Mouse (Mus musculus) MEL (cell line): ENCODE data around the gene Haus6.
"Not testable (repeated sequence)": the region's sequence is repeated elsewhere in the genome, so short reads cannot be mapped to it uniquely, and the experiment has no call there.

Experiments used
- BHLHE40 ChIP-seq: IDR thresholded peaks from 2 replicates; pipeline ENCODE4 v1.6.1; 2012; ENCODE audit warnings: low read depth, mild to moderate bottlenecking, inconsistent platforms, low read length, improper control_type of control experiment, borderline replicate concordance
- CTCF ChIP-seq, 3 experiments: IDR thresholded peaks in 2 of 3; conservative IDR thresholded peaks in 1 of 3; 2 replicates each; pipeline ENCODE4 v1.5.1; 2011 to 2012; ENCODE audit warnings: low read length in 3 of 3, low read depth in 2 of 3, mild to moderate bottlenecking in 2 of 3, improper control_type of control experiment in 1 of 3, inconsistent platforms in 1 of 3, mixed read lengths in 1 of 3, moderate library complexity in 1 of 3; ENCODE audit not compliant: control insufficient read depth in 1 of 3, insufficient read depth in 1 of 3, poor library complexity in 1 of 3, severe bottlenecking in 1 of 3
- MAFK ChIP-seq: IDR thresholded peaks from 2 replicates; pipeline ENCODE4 v1.6.1; 2011; ENCODE audit warnings: low read depth, mild to moderate bottlenecking, low read length, improper control_type of control experiment, borderline replicate concordance
- MAZ ChIP-seq: IDR thresholded peaks from 2 replicates; pipeline ENCODE4 v1.6.1; 2012; ENCODE audit warnings: low read depth, mild to moderate bottlenecking, inconsistent platforms, low read length, improper control_type of control experiment
- NELFE ChIP-seq: IDR thresholded peaks from 2 replicates; pipeline ENCODE4 v1.6.1; 2011; ENCODE audit warnings: low read depth, low read length, improper control_type of control experiment
- POLR2A ChIP-seq, 2 experiments: IDR thresholded peaks; 2 replicates each; pipeline ENCODE4 v1.6.1; 2011 to 2012; ENCODE audit warnings: low read length in 2 of 2, mild to moderate bottlenecking in 2 of 2, control low read depth in 1 of 2, improper control_type of control experiment in 1 of 2, low read depth in 1 of 2, moderate library complexity in 1 of 2; ENCODE audit not compliant: control insufficient read depth in 1 of 2, insufficient read depth in 1 of 2, poor library complexity in 1 of 2
- POLR2AphosphoS2 ChIP-seq: IDR thresholded peaks from 2 replicates; pipeline ENCODE4 v1.6.1; 2011; ENCODE audit warnings: low read length, improper control_type of control experiment
- POLR2AphosphoS5 ChIP-seq: IDR thresholded peaks from 2 replicates; pipeline ENCODE4 v1.6.1; 2012; ENCODE audit warnings: low read depth, borderline replicate concordance, mild to moderate bottlenecking, inconsistent platforms, low read length, moderate library complexity, mixed read lengths
- USF1 ChIP-seq: IDR thresholded peaks from 2 replicates; pipeline ENCODE4 v1.6.1; 2014; ENCODE audit warnings: low read depth, mild to moderate bottlenecking, inconsistent platforms, low read length, improper control_type of control experiment, moderate library complexity
- ZNF384 ChIP-seq: IDR thresholded peaks from 2 replicates; pipeline ENCODE4 v1.6.1; 2012; ENCODE audit warnings: low read depth, mild to moderate bottlenecking, inconsistent platforms, low read length, improper control_type of control experiment

DNA sequence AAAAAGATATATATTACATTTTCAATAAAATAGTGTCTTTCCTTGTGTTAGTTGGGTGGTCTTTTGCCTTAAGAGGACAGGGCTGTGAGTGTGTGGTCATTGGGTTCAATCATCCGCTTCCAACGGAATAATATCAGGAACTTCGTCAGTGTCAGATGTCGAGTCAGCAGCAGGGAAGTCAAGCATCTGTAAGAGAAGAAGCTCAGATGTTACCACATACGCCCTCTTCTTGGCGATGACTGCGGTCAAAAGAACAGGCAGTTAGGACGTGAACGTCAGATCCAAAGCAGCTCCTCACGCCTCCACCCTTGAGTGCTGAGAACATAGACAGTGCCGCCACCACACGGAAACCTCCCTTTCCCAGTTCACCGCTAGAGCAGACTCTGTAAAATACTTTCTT is 36.5 kb upstream of the Haus6 start:
- not testable (repeated sequence) for TF ChIP-seq CTCF (IDR thresholded peaks at IDR 0.05 in 2 of 3, conservative IDR thresholded peaks at IDR 0.05 in 1 of 3; ENCODE audit: control insufficient read depth in 1 of 3, insufficient read depth in 1 of 3, low read depth in 2 of 3, low read length in 3 of 3, poor library complexity in 1 of 3, severe bottlenecking in 1 of 3); POLR2A (IDR thresholded peaks at IDR 0.05; ENCODE audit: control insufficient read depth in 1 of 2, insufficient read depth in 1 of 2, low read depth in 1 of 2, low read length in 2 of 2, poor library complexity in 1 of 2); POLR2AphosphoS5; ZNF384; USF1; MAZ; NELFE; BHLHE40; POLR2AphosphoS2; MAFK
